Mouse (Mus musculus) lung, embryonic 16.5 days (tissue): Measurements from ENCODE around the gene Henmt1. TPM values are rescaled to one million over a fixed set of nuclear protein-coding genes. Genes with fewer than 3 reads are reported as not detected.

Experiments used
- ATAC-seq: fragments of 200-750 bp; cut with Nextera tagmentation; 2 replicates; pipeline ENCODE4 v1.8.0; 2017; ENCODE audit warnings: low read depth, mild to moderate bottlenecking, moderate library complexity
- H3K27ac ChIP-seq: fragments of 300-500 bp; sonication (generic); 2 replicates; pipeline ENCODE4 v1.5.1; 2014; ENCODE audit warnings: mild to moderate bottlenecking, control low read depth, low read length
- H3K27me3 ChIP-seq: fragments of 300-500 bp; sonication (generic); 2 replicates; pipeline ENCODE4 v1.6.1; 2014; ENCODE audit warnings: low read depth, low read length, mixed read lengths; ENCODE audit not compliant: control insufficient read depth, insufficient read depth
- H3K36me3 ChIP-seq: fragments of 300-500 bp; sonication (generic); 2 replicates; pipeline ENCODE4 v1.6.1; 2014; ENCODE audit warnings: low read length; ENCODE audit not compliant: control insufficient read depth, insufficient read depth
- H3K4me1 ChIP-seq: fragments of 300-500 bp; sonication (generic); replicated peaks from 2 replicates; pipeline ENCODE4 v1.6.1; 2014; ENCODE audit warnings: low read length, mixed read lengths; ENCODE audit not compliant: control insufficient read depth, insufficient read depth
- H3K4me2 ChIP-seq: fragments of 300-500 bp; sonication (generic); 2 replicates; pipeline ENCODE4 v1.6.1; 2014; ENCODE audit warnings: low read depth, low read length, control low read depth
- H3K4me3 ChIP-seq: fragments of 300-500 bp; sonication (generic); 2 replicates; pipeline ENCODE4 v1.5.1; 2014; ENCODE audit warnings: mild to moderate bottlenecking, low read length, control low read depth
- H3K9ac ChIP-seq: fragments of 300-500 bp; sonication (generic); 2 replicates; pipeline ENCODE4 v1.6.1; 2014; ENCODE audit warnings: low read length, control low read depth
- H3K9me3 ChIP-seq: fragments of 300-500 bp; sonication (generic); 2 replicates; pipeline ENCODE4 v1.6.1; 2016; ENCODE audit warnings: low read length; ENCODE audit not compliant: control insufficient read depth
- WGBS: fragments of 180-500 bp; shearing (Covaris S2); extraction: QIAGEN DNeasy Blood & Tissue Kit; methylation state at CpG from one replicate; pipeline ENCODE4 v1.1.7; 2014; 5-methylcytosine and 5-hydroxymethylcytosine counted together
- polyA plus RNA-seq: library from polyadenylated mRNA; unstranded; fragments of >200 nt; fragmentation: Nextera tagmentation; extraction: Ambion mirVana; gene quantifications from 2 replicates; pipeline ENCODE4 v1.2.1, GENCODE M21; 2015

The Henmt1 gene
- polyA plus RNA-seq, 1 experiment from 2014 or later, result 0.43 TPM

- Histone ChIP-seq H3K27ac (no peak overlapping the region), H3K9me3 (no peaks in the 10 kb centered on the region), H3K4me2 (no peak overlapping the region), H3K4me1 (no peaks in the 10 kb centered on the region), H3K9ac (no peak overlapping the region), H3K4me3 (no peak overlapping the region), H3K27me3 (no peaks in the 10 kb centered on the region), H3K36me3 (no peaks in the 10 kb centered on the region)
- no peak for ATAC-seq
- WGBS, result 95% methylated on average over 1 of the region's 1 CpGs
Observed at GRCm38 (mm10) chr3:108921822-108922221, 17.9 kb upstream of the Henmt1 start.

DNA sequence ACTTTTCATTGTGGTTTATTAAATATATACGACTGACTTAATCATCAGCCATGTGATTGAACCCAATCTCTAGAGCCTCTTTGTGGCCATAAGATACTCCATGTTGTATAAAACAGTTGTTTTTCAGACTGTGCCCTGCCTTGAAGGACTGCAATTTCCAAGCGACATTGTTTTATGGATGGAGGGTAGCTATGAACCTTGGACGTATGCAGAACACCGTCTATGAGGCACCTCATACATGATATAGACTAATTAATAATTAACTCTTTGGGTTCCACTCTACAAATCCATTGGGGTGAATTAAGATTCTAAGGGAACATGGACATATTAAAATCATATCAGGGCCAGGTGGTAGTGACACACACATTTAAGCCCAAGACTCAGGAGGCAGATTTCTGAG, 14.0 kb upstream of the Henmt1 start:
- H3K9me3 ChIP-seq, result no peaks in the 10 kb centered on the region
- no peaks in the 10 kb centered on the region for H3K36me3 ChIP-seq
- WGBS, result 82% methylated on average over 4 of the region's 4 CpGs
- H3K27me3 ChIP-seq, result no peaks in the 10 kb centered on the region
- H3K9ac ChIP-seq, result no peak overlapping the region
- H3K4me3 ChIP-seq, result no peak overlapping the region
- no peak overlapping the region for H3K27ac ChIP-seq
- H3K4me2 ChIP-seq, result no peak overlapping the region
- H3K4me1 ChIP-seq, result no peaks in the 10 kb centered on the region
- ATAC-seq, result no peak

GRCm38 (mm10) chr3:108926308-108926707, 13.4 kb upstream of the Henmt1 start:
- 76% methylated on average over 1 of the region's 1 CpGs for WGBS
- no peak for ATAC-seq

DNA sequence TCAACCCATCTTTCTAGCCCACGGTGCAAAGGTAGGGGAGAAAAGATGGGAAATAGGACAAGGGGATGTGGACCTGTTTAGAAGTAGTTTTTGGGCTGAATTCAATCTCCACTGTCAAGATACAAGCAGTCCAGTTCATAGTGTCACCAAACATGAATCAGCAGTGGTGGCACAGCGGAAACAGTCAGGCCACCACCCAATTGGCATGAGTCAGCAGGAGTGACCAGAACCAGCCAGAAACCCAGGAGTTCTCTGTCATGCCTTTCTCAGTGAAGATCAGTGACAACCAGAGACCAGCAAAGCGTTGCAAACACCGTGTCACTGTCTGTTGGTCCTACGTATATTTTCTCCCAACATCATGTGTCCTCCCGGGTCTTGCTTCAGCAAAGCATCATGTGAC, 6.1 kb upstream of the Henmt1 start:
- no peak for ATAC-seq
- Histone ChIP-seq H3K9ac (no peak overlapping the region), H3K4me1 (no peaks in the 10 kb centered on the region), H3K27ac (no peak overlapping the region), H3K4me3 (no peak overlapping the region), H3K36me3 (no peaks in the 10 kb centered on the region), H3K4me2 (no peak overlapping the region), H3K27me3 (no peaks in the 10 kb centered on the region), H3K9me3 (no peaks in the 10 kb centered on the region)
- WGBS, result 92% methylated on average over 6 of the region's 6 CpGs

More at GRCm38 (mm10) chr3:108926308-108926707, 13.4 kb upstream of the Henmt1 start:
- no peak overlapping the region for H3K4me3 ChIP-seq
- no peak overlapping the region for H3K9ac ChIP-seq
- no peak overlapping the region for H3K4me2 ChIP-seq
- no peaks in the 10 kb centered on the region for H3K36me3 ChIP-seq
- H3K9me3 ChIP-seq, result no peaks in the 10 kb centered on the region
- no peaks in the 10 kb centered on the region for H3K4me1 ChIP-seq
- H3K27me3 ChIP-seq, result no peaks in the 10 kb centered on the region
- no peak overlapping the region for H3K27ac ChIP-seq

GRCm38 (mm10) chr3:108938691-108939090, 982 bp upstream of the Henmt1 start:
- H3K36me3 ChIP-seq, result no peaks in the 10 kb centered on the region
- no peaks in the 10 kb centered on the region for H3K27me3 ChIP-seq
- ATAC-seq, result no peak
- H3K27ac ChIP-seq, result no peak overlapping the region
- H3K4me3 ChIP-seq, result no peak overlapping the region
- H3K9ac ChIP-seq, result no peak overlapping the region
- H3K4me2 ChIP-seq, result no peak overlapping the region
- H3K4me1 ChIP-seq, result no peaks in the 10 kb centered on the region
- H3K9me3 ChIP-seq, result no peaks in the 10 kb centered on the region
- 96% methylated on average over 5 of the region's 5 CpGs for WGBS

- H3K9ac ChIP-seq, result no peak within 1 kb of the TSS
- no peaks in the 10 kb centered on the region for H3K9me3 ChIP-seq
- H3K27ac ChIP-seq, result no peak within 1 kb of the TSS
- no peaks in the 10 kb centered on the region for H3K27me3 ChIP-seq
- no peaks in the 10 kb centered on the region for H3K4me1 ChIP-seq
- H3K4me3 ChIP-seq, result peak within 1 kb of the TSS; percentile 37
- peak; percentile 72; the same call in 1 of the 2 replicates for ATAC-seq
- H3K36me3 ChIP-seq, result no peaks in the 10 kb centered on the region
- 48% methylated on average over 42 of the region's 59 CpGs for WGBS
- H3K4me2 ChIP-seq, result peak within 1 kb of the TSS; percentile 59
Observed at GRCm38 (mm10) chr3:108940001-108940633, 444 bp downstream of the Henmt1 start, which contains the start of gene Gm9857. TSS of gene Gm9857 (minus strand) at chr3:108940445.

DNA sequence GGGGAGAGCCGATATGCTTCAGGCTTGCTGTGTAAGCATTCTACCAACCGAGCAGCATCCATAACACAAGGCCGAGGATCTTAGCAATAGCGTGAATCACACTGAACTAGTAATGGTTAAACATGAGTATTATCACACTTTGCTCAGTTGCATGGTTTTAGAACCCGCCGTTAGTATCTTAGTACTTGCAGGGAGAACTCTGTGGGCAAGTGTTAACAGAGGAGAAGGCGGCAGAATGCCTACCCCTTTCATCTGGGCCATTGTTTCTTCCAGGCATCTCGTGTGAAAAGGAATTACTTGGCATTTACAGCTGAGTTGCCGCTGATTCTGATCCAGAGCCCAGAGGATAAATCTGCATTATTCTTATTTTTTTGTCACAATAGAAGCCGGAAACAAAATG, 1.3 kb downstream of the Henmt1 start:
- 86% methylated on average over 10 of the region's 10 CpGs for WGBS

DNA sequence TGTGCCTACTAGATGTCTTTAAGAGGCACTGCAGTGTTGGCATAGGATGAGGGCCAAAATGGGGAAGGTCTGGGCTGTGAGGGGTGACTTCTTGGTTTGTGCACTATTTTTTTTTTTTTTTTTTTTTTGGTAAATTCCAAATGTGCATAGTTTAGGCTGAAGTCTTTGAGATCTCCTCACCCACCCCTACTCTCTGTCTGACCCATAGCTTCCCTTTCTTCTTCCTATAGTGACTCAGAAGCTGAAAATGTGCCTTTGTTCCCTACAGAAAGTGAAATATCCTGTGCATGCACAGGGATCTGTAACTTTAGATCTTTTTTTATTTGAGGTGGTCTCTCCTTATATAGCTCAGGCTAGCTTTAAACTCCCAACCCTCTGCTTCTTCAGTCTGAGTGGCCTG, 18.3 kb downstream of the Henmt1 start:
- H3K9me3 ChIP-seq, result no peaks in the 10 kb centered on the region
- H3K4me3 ChIP-seq, result no peak overlapping the region
- no peaks in the 10 kb centered on the region for H3K27me3 ChIP-seq
- H3K36me3 ChIP-seq, result no peaks in the 10 kb centered on the region
- H3K27ac ChIP-seq, result no peak overlapping the region
- peaks cover 11% of the 10 kb centered on the region for H3K4me1 ChIP-seq
- ATAC-seq, result peak; percentile 46; the same call in 1 of the 2 replicates
- H3K9ac ChIP-seq, result no peak overlapping the region
- H3K4me2 ChIP-seq, result no peak overlapping the region

More for the DNA sequence above, 1.3 kb downstream of the Henmt1 start:
- Histone ChIP-seq H3K4me2 (no peak overlapping the region), H3K27ac (no peak overlapping the region), H3K27me3 (no peaks in the 10 kb centered on the region), H3K4me3 (no peak overlapping the region), H3K4me1 (no peaks in the 10 kb centered on the region), H3K36me3 (no peaks in the 10 kb centered on the region), H3K9me3 (no peaks in the 10 kb centered on the region), H3K9ac (no peak overlapping the region)
- ATAC-seq, result no peak

DNA sequence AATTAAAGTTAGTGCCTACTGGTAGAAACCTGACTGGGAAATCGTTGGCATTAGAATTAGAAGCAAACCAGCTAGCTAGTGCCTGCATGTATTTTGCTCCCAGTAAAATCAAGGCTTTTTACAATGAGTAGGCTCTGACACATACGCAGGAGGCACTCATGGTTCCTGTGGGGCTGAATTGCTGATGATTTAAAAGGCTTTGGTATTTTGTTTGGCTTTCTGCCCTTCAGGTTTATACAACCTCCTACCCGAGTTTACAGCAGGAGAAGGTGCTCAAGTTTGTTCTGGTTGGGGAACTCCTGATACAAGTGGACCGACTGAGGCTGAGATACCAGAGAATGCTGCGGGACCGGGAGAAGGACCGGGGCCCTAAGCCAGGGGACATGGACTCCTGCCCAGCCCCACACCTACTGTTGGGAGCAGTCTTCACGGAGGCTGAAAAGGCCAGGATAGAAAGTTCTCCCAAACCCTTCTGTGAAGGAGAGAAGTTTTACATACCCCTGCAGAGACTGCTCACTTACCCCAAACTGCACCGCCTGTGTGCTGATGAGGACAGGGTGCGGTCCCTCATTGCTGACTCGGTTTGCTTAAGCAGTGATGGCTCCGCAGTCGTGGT, 20.1 kb downstream of the Henmt1 start:
- no peak for ATAC-seq
- H3K36me3 ChIP-seq, result no peaks in the 10 kb centered on the region
- no peak overlapping the region for H3K27ac ChIP-seq
- no peak overlapping the region for H3K9ac ChIP-seq
- H3K4me3 ChIP-seq, result no peak overlapping the region
- no peak overlapping the region for H3K4me2 ChIP-seq
- no peaks in the 10 kb centered on the region for H3K9me3 ChIP-seq
- H3K4me1 ChIP-seq, result peaks cover 11% of the 10 kb centered on the region
- no peaks in the 10 kb centered on the region for H3K27me3 ChIP-seq
- whole genome bisulfite sequencing, result 57% methylated on average over 13 of the region's 13 CpGs
